In genomic region chr4:145233487-145234228, GRCm38 (mm10) we compare ENCODE assay signal across 10 mouse cellular contexts. TPM values are rescaled to one million over a fixed set of nuclear protein-coding genes. Genes with fewer than 3 reads are reported as not detected.
DNase-seq lines count a peak whose midpoint lies in the region; ATAC-seq and TF ChIP-seq lines count a peak whose summit lies in the region.
"Had no signal": no experiment of that assay in that cellular context is flagged by ENCODE, and none has a peak within 500 bp of the region (broad histone marks: within the 10 kb centered on the region; RNA-seq: fewer than 3 reads in every experiment).

No protein-coding gene starts in this region.

- 29% methylated on average over 3 of the region's 3 CpGs for WGBS in heart, embryonic 13.5 days
- 31% methylated on average over 3 of the region's 3 CpGs for WGBS in hindbrain, embryonic 12.5 days

- intact Hi-C loops in gastrocnemius, adult 2 months (cut with DNase I): no loop called here

- no peaks in the 10 kb centered on the region for H3K36me3 ChIP-seq in heart, embryonic 13.5 days
- no peaks in the 10 kb centered on the region for H3K36me3 ChIP-seq in hindbrain, embryonic 12.5 days

- H3K9me3 ChIP-seq in heart, embryonic 13.5 days: no peaks in the 10 kb centered on the region
- H3K9me3 ChIP-seq in hindbrain, embryonic 12.5 days (replicated peaks): no peaks in the 10 kb centered on the region

- ATAC-seq in heart, embryonic 13.5 days (ENCODE audit: extremely low read depth, insufficient number of reproducible peaks, low FRiP score, low TSS enrichment): no peak
- no peak for ATAC-seq in hindbrain, embryonic 12.5 days (ENCODE audit: low FRiP score)

- no peak for TF ChIP-seq CTCF in gastrocnemius, adult 2 months (IDR thresholded peaks at IDR 0.05)

- no peak overlapping the region for H3K4me3 ChIP-seq in gastrocnemius, adult 2 months
- no peak overlapping the region for H3K4me3 ChIP-seq in heart, embryonic 13.5 days
- no peak overlapping the region for H3K4me3 ChIP-seq in hindbrain, embryonic 12.5 days

- no peak overlapping the region for H3K4me2 ChIP-seq in heart, embryonic 13.5 days
- no peak overlapping the region for H3K4me2 ChIP-seq in hindbrain, embryonic 12.5 days (replicated peaks)

- peaks cover 20% of the 10 kb centered on the region for H3K4me1 ChIP-seq in heart, embryonic 13.5 days
- H3K4me1 ChIP-seq in hindbrain, embryonic 12.5 days: no peaks in the 10 kb centered on the region

- H3K27me3 ChIP-seq in heart, embryonic 13.5 days (replicated peaks): no peaks in the 10 kb centered on the region
- no peaks in the 10 kb centered on the region for H3K27me3 ChIP-seq in hindbrain, embryonic 12.5 days

- H3K27ac ChIP-seq in gastrocnemius, adult 2 months: peak overlapping the region; percentile 76
- H3K27ac ChIP-seq in heart, embryonic 13.5 days (replicated peaks): peak overlapping the region; percentile 50
- H3K27ac ChIP-seq in hindbrain, embryonic 12.5 days: no peak overlapping the region

- H3K9ac ChIP-seq in heart, embryonic 13.5 days: no peak overlapping the region
- H3K9ac ChIP-seq in hindbrain, embryonic 12.5 days: no peak overlapping the region

- DNase-seq in gastrocnemius, adult 2 months: peak; percentile 60
- DNase-seq in gastrocnemius, postnatal 10 days: no peak
- DNase-seq in A20 (ENCODE audit: low read depth, low spot score): peak; percentile 93
- DNase-seq in lung, postnatal 10 days: peak; percentile 55
- no peak for DNase-seq in right cerebral cortex, postnatal 4 days
- no peak for DNase-seq in cerebellum, adult 8-10 months
- DNase-seq: adrenal gland, adult 2 months; kidney, adult 18-20 months had no signal

RNA-seq across cellular contexts. Expression of gene Tnfrsf1b, which starts 13.0 kb away (rescaled TPM):
- total RNA-seq in gastrocnemius, adult 2 months (2021): 1 to 10 TPM; 2.5 to 3.0 TPM
- total RNA-seq in gastrocnemius, postnatal 10 days (2021): 1 to 10 TPM; 4.4 to 5.8 TPM
- polyA plus RNA-seq in heart, embryonic 13.5 days (2015; fragmentation: Nextera tagmentation; extraction: Ambion mirVana): 2.7 and 3.0 TPM in 2 replicates
- 2.6 and 3.4 TPM in 2 replicates for polyA plus RNA-seq in hindbrain, embryonic 12.5 days (2016; fragmentation: Nextera tagmentation; extraction: Ambion mirVana)

RNA-seq across cellular contexts. Expression of gene Vps13d, which starts 38.9 kb away (rescaled TPM):
- total RNA-seq in gastrocnemius, adult 2 months (2021): 10 to 100 TPM; 35.6 to 37.0 TPM
- 10 to 100 TPM; 26.3 to 27.2 TPM for total RNA-seq in gastrocnemius, postnatal 10 days (2021)
- 6.2 and 6.6 TPM in 2 replicates for polyA plus RNA-seq in heart, embryonic 13.5 days (2015; fragmentation: Nextera tagmentation; extraction: Ambion mirVana)
- polyA plus RNA-seq in hindbrain, embryonic 12.5 days (2016; fragmentation: Nextera tagmentation; extraction: Ambion mirVana): 6.7 and 7.2 TPM in 2 replicates

Comparison
In these comparisons a context has a peak if more than half of its experiments do, and no peak if none do; other contexts are left out.
1. DNase-seq: peak in gastrocnemius, adult 2 months (single experiment), A20 (single experiment) and lung, postnatal 10 days (single experiment); none in gastrocnemius, postnatal 10 days (single experiment), right cerebral cortex, postnatal 4 days (single experiment) and cerebellum, adult 8-10 months (single experiment).